Mouse (Mus musculus): ENCODE data around the gene BC024978. TPM values are rescaled to one million over a fixed set of nuclear protein-coding genes. Genes with fewer than 3 reads are reported as not detected.

BC024978 gene
- polyA plus RNA-seq, 1 experiment from 2014 or later = 4.1 TPM

DNA sequence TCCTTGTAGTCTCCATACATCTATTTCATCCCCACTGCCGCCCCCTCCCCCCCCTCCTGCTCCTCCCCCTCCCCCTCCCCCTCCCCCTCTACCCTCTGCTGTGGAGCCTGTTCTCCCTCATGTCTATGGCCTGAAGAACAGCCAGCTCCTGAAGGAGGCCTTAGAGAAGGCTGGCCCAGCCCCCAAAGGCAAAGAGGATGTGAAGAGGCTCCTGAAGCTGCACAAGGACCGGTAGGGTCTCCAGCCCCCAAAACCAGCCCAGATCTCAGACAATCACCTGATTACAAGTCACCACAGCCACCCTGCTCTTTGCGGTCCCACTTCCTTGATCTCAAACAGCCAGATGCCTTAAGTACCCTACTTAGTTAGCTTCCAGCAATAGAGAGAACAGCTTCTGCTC lies 1.6 kb downstream of the BC024978 start:
- Histone ChIP-seq H3K4me2 (peak overlapping the region; percentile 95; the same call in 1 of the 2 replicates), H3K9me3 (no peaks in the 10 kb centered on the region), H3K36me3 (peaks cover 48% of the 10 kb centered on the region), H3K4me1 (peaks cover 17% of the 10 kb centered on the region), H3K4me3 (no peak overlapping the region), H3K27me3 (no peaks in the 10 kb centered on the region), H3K9ac (no peak overlapping the region), H3K27ac (no peak overlapping the region)
- 86% methylated on average over 2 of the region's 3 CpGs for WGBS
- no peak for ATAC-seq (ENCODE audit: insufficient number of reproducible peaks, insufficient read depth, low FRiP score, low TSS enrichment, low read depth)

DNA sequence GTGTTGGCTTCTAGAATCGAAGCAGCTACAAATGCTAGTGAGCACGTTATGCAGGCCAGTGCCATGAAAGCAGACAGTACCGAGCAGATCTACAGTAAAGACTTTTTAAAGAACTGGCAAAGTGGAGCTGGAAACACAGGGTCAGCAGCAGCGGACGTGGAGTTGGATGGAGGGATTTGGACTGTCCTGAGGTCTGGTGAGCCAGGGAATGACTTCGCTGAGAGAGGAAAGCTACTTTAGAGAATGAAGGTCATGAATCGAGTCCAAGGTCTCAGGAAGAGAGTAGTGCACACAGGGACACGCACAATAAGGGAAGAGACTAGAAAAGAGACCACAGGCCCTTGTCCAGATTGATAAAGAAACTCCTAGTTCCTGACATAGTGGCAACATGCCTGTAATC lies 2.1 kb downstream of the BC024978 start:
- Histone ChIP-seq H3K4me3 (no peak overlapping the region), H3K27me3 (no peaks in the 10 kb centered on the region), H3K9ac (no peak overlapping the region), H3K9me3 (no peaks in the 10 kb centered on the region), H3K4me2 (no peak overlapping the region), H3K4me1 (peaks cover 17% of the 10 kb centered on the region), H3K27ac (no peak overlapping the region), H3K36me3 (peaks cover 47% of the 10 kb centered on the region)
- ATAC-seq (ENCODE audit: insufficient number of reproducible peaks, insufficient read depth, low FRiP score, low TSS enrichment, low read depth) = no peak
- 90% methylated on average over 8 of the region's 8 CpGs for WGBS

DNA sequence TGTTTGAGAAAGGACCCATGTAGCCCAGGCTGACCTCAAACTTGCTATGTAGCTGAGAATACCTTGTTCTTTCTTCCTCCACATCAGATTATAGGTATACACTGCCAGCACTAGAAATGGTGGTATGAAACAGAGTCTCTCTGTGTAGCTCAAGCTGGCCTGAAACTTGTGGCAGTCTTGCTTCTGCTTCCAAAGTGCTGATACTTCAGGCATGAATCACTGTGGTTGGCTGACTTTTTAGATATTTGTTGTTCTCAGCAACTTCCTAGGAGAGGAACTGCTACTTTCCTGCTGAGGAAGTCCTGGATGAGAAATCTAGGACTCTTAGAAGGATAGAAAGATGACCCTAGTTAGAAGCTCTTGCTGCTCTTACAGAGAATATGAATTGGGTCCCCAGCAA lies 2.8 kb downstream of the BC024978 start:
- H3K4me3 ChIP-seq = no peak overlapping the region
- H3K4me1 ChIP-seq = peaks cover 15% of the 10 kb centered on the region
- H3K4me2 ChIP-seq = no peak overlapping the region
- no peak for ATAC-seq (ENCODE audit: insufficient number of reproducible peaks, insufficient read depth, low FRiP score, low TSS enrichment, low read depth)
- H3K27me3 ChIP-seq = no peaks in the 10 kb centered on the region
- no peak overlapping the region for H3K27ac ChIP-seq
- H3K9ac ChIP-seq = no peak overlapping the region
- H3K9me3 ChIP-seq = no peaks in the 10 kb centered on the region
- H3K36me3 ChIP-seq = peaks cover 47% of the 10 kb centered on the region

DNA sequence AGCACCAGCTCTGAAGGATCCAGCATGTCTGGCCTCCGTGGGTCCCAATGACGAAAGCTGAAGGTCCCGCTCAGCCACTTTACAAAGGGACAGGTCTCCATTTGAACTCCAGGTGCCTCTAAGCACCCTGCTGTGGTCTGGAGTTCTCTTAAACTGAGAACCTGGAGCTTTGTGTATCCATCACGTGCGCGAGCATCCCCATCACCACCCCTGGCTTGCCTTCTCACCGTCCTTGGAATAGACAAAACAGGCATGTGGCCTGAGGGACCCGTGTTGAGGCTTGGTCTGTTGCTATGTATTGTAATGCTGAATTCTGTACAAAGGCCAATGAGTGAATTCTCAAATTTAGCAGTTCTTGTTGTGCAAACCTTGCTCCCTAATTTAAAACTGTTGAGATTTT lies 3.2 kb downstream of the BC024978 start:
- Histone ChIP-seq H3K4me2 (no peak overlapping the region), H3K9ac (no peak overlapping the region), H3K9me3 (no peaks in the 10 kb centered on the region), H3K36me3 (peaks cover 47% of the 10 kb centered on the region), H3K27ac (no peak overlapping the region), H3K4me1 (peaks cover 11% of the 10 kb centered on the region), H3K27me3 (no peaks in the 10 kb centered on the region), H3K4me3 (no peak overlapping the region)
- ATAC-seq (ENCODE audit: insufficient number of reproducible peaks, insufficient read depth, low FRiP score, low TSS enrichment, low read depth) = no peak
- 93% methylated on average over 8 of the region's 8 CpGs for WGBS

DNA sequence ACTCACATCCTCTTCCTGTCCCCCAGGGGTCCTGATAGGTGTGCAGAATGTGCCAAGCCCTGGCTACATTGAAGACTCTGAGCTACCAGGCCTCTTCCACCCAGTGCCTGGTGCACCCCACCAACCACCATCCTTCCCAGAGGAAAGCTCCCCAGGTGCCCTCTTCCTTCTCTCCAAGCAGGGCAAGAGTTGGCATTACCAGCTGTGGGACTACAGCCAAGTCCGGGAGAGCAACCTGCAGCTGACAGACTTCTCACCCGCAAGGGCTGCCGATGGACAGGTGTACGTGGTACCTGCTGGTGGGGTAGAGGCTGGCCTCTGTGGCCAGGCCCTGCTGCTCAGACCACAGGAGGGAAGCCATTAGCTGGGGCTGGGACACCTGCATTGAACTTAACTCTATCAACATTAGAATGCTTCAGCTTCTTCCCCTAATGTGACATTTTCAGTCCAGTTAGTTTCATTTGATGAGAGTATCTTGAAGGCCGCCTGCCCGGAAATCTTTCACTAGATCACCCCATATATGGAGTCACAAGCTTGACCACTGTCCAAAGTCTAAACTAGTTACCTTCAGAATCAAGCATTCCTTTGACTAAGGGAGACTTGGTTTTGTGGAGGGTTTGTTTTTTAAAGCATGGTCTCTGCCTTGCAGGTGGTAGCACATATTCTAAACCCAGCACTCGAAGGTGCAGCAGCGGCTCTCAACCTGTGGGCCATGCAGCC lies 8.3 kb downstream of the BC024978 start:
- no peak overlapping the region for H3K4me2 ChIP-seq
- H3K4me3 ChIP-seq = no peak overlapping the region
- H3K9ac ChIP-seq = no peak overlapping the region
- H3K4me1 ChIP-seq = no peaks in the 10 kb centered on the region
- no peaks in the 10 kb centered on the region for H3K27me3 ChIP-seq
- 92% methylated on average over 8 of the region's 8 CpGs for WGBS
- no peaks in the 10 kb centered on the region for H3K9me3 ChIP-seq
- ATAC-seq (ENCODE audit: insufficient number of reproducible peaks, insufficient read depth, low FRiP score, low TSS enrichment, low read depth) = no peak
- H3K36me3 ChIP-seq = peaks cover 68% of the 10 kb centered on the region
- no peak overlapping the region for H3K27ac ChIP-seq

DNA sequence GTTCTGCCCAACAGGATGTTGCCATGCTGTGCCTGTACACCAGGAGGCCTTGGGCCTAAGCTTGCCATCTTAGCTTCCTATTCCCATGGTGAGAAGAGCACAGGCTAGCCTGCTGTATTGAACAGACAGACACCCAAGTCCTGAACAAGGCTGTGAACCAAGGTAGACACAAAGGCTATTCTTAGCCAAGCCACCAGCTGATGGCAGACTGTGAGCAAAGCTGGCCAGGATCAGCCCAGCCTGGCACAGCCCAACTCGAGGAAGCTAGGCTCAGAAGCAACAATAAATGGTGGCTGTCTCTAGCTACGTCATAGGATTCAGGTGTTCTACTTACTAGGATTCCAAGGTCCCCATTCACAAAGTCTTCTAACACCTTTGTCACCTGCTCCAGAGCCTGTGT lies 17.0 kb downstream of the BC024978 start:
- H3K27ac ChIP-seq = no peak overlapping the region
- H3K4me1 ChIP-seq = no peaks in the 10 kb centered on the region
- no peaks in the 10 kb centered on the region for H3K27me3 ChIP-seq
- no peak for ATAC-seq (ENCODE audit: insufficient number of reproducible peaks, insufficient read depth, low FRiP score, low TSS enrichment, low read depth)
- H3K36me3 ChIP-seq = peaks cover 92% of the 10 kb centered on the region
- H3K4me2 ChIP-seq = no peak overlapping the region
- WGBS = 79% methylated on average over 2 of the region's 2 CpGs
- no peaks in the 10 kb centered on the region for H3K9me3 ChIP-seq
- H3K9ac ChIP-seq = no peak overlapping the region
- H3K4me3 ChIP-seq = no peak overlapping the region

DNA sequence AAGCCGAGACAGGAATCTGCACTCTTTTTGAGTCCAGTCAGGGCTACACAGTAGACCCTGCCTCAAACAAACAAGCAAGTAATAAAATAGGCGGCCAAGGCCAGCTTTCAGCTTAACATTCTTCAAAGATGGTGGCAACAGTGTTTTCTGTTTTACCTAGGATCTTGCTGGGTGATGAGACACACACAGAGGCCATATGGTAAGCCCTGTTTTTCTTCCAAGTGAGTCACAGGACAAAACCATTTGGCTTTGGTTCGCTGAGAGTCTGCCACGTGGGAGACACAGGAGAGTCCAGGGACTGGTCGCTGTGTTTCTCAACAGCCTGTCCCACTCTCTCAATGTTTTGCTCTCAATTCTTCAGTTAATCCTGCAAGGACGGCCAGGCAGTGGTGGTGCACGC lies 23.0 kb downstream of the BC024978 start:
- H3K36me3 ChIP-seq = peaks cover 71% of the 10 kb centered on the region
- H3K4me1 ChIP-seq = no peaks in the 10 kb centered on the region; the same call in 1 of the 2 replicates
- ATAC-seq (ENCODE audit: insufficient number of reproducible peaks, insufficient read depth, low FRiP score, low TSS enrichment, low read depth) = no peak
- H3K4me2 ChIP-seq = no peak overlapping the region
- no peak overlapping the region for H3K4me3 ChIP-seq
- H3K9ac ChIP-seq = no peak overlapping the region
- no peak overlapping the region for H3K27ac ChIP-seq
- H3K27me3 ChIP-seq = no peaks in the 10 kb centered on the region
- 87% methylated on average over 7 of the region's 7 CpGs for WGBS
- H3K9me3 ChIP-seq = no peaks in the 10 kb centered on the region

DNA sequence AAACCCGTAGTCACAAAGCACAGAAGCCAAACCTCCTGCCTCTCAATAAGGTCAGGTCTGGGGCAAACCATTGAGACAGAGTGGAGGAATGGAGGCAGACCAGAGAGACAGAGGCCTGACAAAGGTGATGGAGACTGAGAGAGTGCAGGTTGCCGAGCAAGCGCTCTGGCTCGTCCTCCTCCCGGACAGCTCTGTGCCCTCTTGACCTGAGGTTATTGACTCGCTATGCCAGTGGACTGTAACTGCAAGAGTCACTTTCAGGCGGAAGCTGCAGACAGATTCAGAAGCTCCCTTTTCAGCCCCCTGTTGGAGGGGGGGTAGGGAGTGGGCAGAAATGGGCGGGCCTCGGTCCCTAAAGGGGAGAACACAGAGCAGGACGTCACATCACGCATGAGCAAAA lies 24.4 kb downstream of the BC024978 start:
- Histone ChIP-seq H3K27me3 (no peaks in the 10 kb centered on the region), H3K4me1 (peaks cover 13% of the 10 kb centered on the region), H3K27ac (no peak overlapping the region), H3K9ac (no peak overlapping the region), H3K4me3 (no peak overlapping the region), H3K9me3 (no peaks in the 10 kb centered on the region), H3K4me2 (no peak overlapping the region), H3K36me3 (peaks cover 63% of the 10 kb centered on the region)
- no peak for ATAC-seq (ENCODE audit: insufficient number of reproducible peaks, insufficient read depth, low FRiP score, low TSS enrichment, low read depth)
- 80% methylated on average over 11 of the region's 11 CpGs for WGBS

DNA sequence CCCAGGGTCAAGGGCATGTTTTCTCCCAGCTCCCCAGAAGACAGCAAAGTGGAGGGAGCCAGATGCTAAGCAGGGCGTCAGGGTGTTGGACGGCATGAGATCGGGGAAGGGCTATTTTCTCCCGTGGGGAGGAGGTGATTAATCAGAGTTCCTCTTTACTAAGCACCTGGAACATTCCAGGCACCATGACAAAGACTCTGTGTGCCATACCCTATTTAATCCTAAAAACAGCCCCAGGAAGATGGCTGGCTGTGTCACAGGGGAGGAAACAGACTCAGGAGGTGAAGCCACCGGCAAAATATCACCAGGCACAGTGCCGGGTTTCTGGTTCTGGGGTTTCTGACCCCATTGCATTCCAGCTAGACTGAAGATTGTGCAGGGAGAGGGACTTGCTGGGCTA lies 26.4 kb downstream of the BC024978 start:
- no peak for ATAC-seq (ENCODE audit: insufficient number of reproducible peaks, insufficient read depth, low FRiP score, low TSS enrichment, low read depth)
- Histone ChIP-seq H3K4me2 (no peak overlapping the region), H3K4me1 (peaks cover 33% of the 10 kb centered on the region), H3K27me3 (no peaks in the 10 kb centered on the region), H3K36me3 (peaks cover 48% of the 10 kb centered on the region), H3K27ac (no peak overlapping the region), H3K4me3 (no peak overlapping the region), H3K9me3 (no peaks in the 10 kb centered on the region), H3K9ac (peak overlapping the region; percentile 22; the same call in 1 of the 2 replicates)
- 81% methylated on average over 6 of the region's 6 CpGs for WGBS

DNA sequence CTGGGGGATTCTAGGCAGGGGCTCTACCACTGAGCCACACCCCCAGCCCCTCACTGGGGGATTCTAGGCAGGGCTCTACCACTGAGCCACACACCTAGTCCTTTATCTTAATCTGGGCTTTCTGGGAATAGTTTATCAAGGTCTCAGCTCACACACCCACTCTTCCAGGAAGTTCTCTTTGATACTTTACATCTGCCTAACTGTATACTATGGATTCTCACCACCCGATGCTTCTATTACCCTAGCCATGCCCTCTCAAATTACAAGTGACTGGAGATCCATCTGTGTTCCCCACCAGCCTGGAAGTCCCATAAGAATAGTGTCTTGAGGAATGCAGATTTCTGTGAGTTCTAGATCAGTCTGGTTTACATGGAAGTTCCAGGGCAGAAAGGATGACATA lies 27.0 kb downstream of the BC024978 start:
- H3K27ac ChIP-seq = no peak overlapping the region
- ATAC-seq (ENCODE audit: insufficient number of reproducible peaks, insufficient read depth, low FRiP score, low TSS enrichment, low read depth) = no peak
- no peak overlapping the region for H3K9ac ChIP-seq
- H3K4me3 ChIP-seq = no peak overlapping the region
- peaks cover 43% of the 10 kb centered on the region for H3K36me3 ChIP-seq
- no peaks in the 10 kb centered on the region for H3K27me3 ChIP-seq
- 53% methylated on average over 1 of the region's 1 CpGs for WGBS
- no peak overlapping the region for H3K4me2 ChIP-seq
- H3K4me1 ChIP-seq = peaks cover 39% of the 10 kb centered on the region
- no peaks in the 10 kb centered on the region for H3K9me3 ChIP-seq

DNA sequence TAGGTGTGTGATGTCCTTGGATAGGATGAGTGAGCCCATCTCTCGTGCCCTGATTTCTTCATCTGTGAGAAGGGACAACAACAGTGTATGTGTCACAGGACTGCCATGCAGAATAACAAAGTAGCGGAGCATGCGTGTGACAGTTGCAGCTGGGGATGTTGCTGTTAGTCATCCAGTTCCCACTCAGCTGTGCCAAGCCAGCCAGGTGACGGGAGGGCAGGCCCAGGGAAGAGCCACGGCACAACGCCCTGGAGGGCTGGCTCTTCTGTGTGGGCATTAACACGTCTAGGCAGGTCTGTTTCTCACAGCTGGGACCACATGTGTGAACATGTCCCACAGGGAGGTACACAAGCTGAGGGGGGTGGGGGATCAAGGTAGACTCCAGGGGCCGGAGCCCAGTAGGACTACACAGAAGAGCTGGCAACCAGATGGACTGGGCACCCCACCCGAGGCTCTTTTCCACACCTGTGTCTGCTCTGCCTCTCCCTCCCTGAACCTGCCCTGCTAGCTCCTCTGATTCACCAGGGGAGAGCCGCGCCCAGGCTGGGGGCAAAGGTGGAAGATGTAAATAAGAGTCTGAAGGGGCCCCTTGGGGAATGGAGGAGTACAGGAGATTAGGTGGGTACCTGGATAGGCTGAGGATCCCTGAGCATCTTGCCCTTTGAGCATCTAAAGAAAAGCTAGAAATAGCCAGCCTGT lies 29.4 kb downstream of the BC024978 start:
- Histone ChIP-seq H3K36me3 (peaks cover 22% of the 10 kb centered on the region), H3K4me1 (peaks cover 47% of the 10 kb centered on the region), H3K4me3 (peak overlapping the region; percentile 94), H3K27me3 (no peaks in the 10 kb centered on the region), H3K9ac (peak overlapping the region; percentile 53), H3K27ac (peak overlapping the region; percentile 44; the same call in 1 of the 2 replicates), H3K9me3 (no peaks in the 10 kb centered on the region), H3K4me2 (peak overlapping the region; percentile 88)
- ATAC-seq (ENCODE audit: insufficient number of reproducible peaks, insufficient read depth, low FRiP score, low TSS enrichment, low read depth) = no peak
- WGBS = 63% methylated on average over 11 of the region's 11 CpGs

DNA sequence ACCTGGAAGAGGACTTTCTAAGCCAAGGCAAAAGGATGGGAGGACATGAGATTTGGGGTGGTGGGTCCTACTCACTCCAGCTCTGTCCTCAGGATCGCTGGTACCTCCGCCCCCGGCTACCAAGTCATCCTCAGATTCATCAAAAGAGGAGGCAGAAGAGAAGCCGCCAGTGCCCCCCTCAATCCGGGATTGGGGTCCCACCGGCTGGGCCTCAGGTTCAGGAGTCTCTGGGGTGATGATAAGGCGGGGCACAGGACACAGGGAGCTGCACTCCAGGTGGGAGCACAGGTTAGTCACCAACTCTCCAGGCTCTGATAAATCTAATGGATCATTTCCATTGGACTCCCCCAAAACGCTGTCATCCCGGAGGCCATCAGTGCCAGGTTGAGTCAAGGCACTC lies 31.7 kb downstream of the BC024978 start:
- WGBS = 29% methylated on average over 9 of the region's 9 CpGs
- Histone ChIP-seq H3K4me3 (peak overlapping the region; percentile 94), H3K4me2 (peak overlapping the region; percentile 88), H3K27ac (no peak overlapping the region), H3K36me3 (peaks cover 10% of the 10 kb centered on the region), H3K9ac (peak overlapping the region; percentile 92), H3K4me1 (peaks cover 47% of the 10 kb centered on the region), H3K27me3 (no peaks in the 10 kb centered on the region), H3K9me3 (no peaks in the 10 kb centered on the region)
- ATAC-seq (ENCODE audit: insufficient number of reproducible peaks, insufficient read depth, low FRiP score, low TSS enrichment, low read depth) = no peak

All from embryonic facial prominence, embryonic 13.5 days (tissue).